Mouse (Mus musculus) limb, embryonic 14.5 days (tissue): Measurements from ENCODE around the gene Gm3250. TPM values are rescaled to one million over a fixed set of nuclear protein-coding genes. Genes with fewer than 3 reads are reported as not detected.
"Not testable (repeated sequence)": the region's sequence is repeated elsewhere in the genome, so short reads cannot be mapped to it uniquely, and the experiment has no call there.

Experiments used
- ATAC-seq: fragments of 200-750 bp; cut with Nextera tagmentation; 2 replicates; pipeline ENCODE4 v1.8.0; 2017; ENCODE audit warnings: low read depth, moderate number of reproducible peaks, moderate TSS enrichment; ENCODE audit not compliant: low FRiP score
- DNase-seq: peaks from one replicate; pipeline ENCODE4 v3.0.0-alpha.2; 2015; ENCODE audit warnings: low spot score
- H3K27ac ChIP-seq: fragments of 300-500 bp; sonication (generic); replicated peaks from 2 replicates; pipeline ENCODE4 v1.5.1; 2014; ENCODE audit warnings: low read depth, mild to moderate bottlenecking, low read length, moderate library complexity, mixed read lengths
- H3K27me3 ChIP-seq: fragments of 300-500 bp; sonication (generic); 2 replicates; pipeline ENCODE4 v1.6.1; 2014; ENCODE audit warnings: low read length, mixed read lengths; ENCODE audit not compliant: control insufficient read depth, insufficient read depth
- H3K36me3 ChIP-seq: fragments of 300-500 bp; sonication (generic); 2 replicates; pipeline ENCODE4 v1.6.1; 2014; ENCODE audit warnings: mild to moderate bottlenecking, low read length, moderate library complexity, mixed read lengths; ENCODE audit not compliant: control insufficient read depth, insufficient read depth
- H3K4me1 ChIP-seq: fragments of 300-500 bp; sonication (generic); 2 replicates; pipeline ENCODE4 v1.6.1; 2014; ENCODE audit warnings: antibody characterized with exemption, low read length, mixed read lengths; ENCODE audit not compliant: control insufficient read depth, insufficient read depth
- H3K4me2 ChIP-seq: fragments of 300-500 bp; sonication (generic); replicated peaks from 2 replicates; pipeline ENCODE4 v1.6.1; 2014; ENCODE audit warnings: low read depth, mild to moderate bottlenecking, low read length, moderate library complexity; ENCODE audit not compliant: severe bottlenecking
- H3K4me3 ChIP-seq: fragments of 300-500 bp; sonication (generic); replicated peaks from 2 replicates; pipeline ENCODE4 v1.5.1; 2014; ENCODE audit warnings: low read length
- H3K9ac ChIP-seq: fragments of 300-500 bp; sonication (generic); 2 replicates; pipeline ENCODE4 v1.6.1; 2014; ENCODE audit warnings: mild to moderate bottlenecking, low read depth, low read length, moderate library complexity; ENCODE audit not compliant: severe bottlenecking
- H3K9me3 ChIP-seq: fragments of 300-500 bp; sonication (generic); 2 replicates; pipeline ENCODE4 v1.6.1; 2016; ENCODE audit warnings: low read length; ENCODE audit not compliant: control insufficient read depth
- POLR2A ChIP-seq: fragments of 200-500 bp; IDR thresholded peaks from 2 replicates; pipeline ENCODE4 v1.8.0; 2012; ENCODE audit warnings: inconsistent platforms, mild to moderate bottlenecking, moderate library complexity, borderline replicate concordance; ENCODE audit not compliant: insufficient read depth, insufficient read length; ENCODE audit errors: extremely low read depth
- WGBS: fragments of 180-500 bp; shearing (Covaris S2); extraction: QIAGEN DNeasy Blood & Tissue Kit; methylation state at CpG from one replicate; pipeline ENCODE4 v1.1.7; 2014; 5-methylcytosine and 5-hydroxymethylcytosine counted together
- polyA plus RNA-seq, 2 experiments: library from polyadenylated mRNA; depleted of rRNA in 1 of 2; stranded (reverse) in 1 of 2; unstranded in 1 of 2; fragments of >200 nt; fragmentation: Nextera tagmentation in 1 of 2; extraction: Ambion mirVana in 1 of 2; gene quantifications; 2 replicates each; pipeline versions ENCODE4 v1.2.1 to v1.2.3; 2012 to 2014

Gene Gm3250
- polyA plus RNA-seq, 2 experiments = not detected

DNA sequence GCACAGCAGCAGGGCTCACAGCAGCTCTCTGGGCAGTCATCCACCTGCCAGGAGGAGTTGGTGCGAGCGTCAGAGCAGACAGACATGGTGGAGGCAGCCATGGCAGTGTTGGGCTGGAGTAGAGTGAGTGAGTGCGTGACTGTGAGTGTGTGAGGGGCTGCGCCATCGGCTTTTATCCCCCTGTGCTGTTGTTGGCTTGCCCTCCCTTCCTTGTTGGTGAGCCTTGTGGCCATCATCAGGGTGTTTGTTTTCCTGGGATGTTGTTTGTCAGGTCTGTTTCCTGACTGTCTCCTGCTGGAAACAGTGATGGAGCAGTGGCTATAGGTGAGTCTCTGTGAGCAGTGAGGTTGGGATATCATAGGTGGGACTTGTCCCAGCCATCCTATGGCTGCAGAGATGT is 29.4 kb upstream of the Gm3250 start, which contains the start of gene Gm9507:
Gene Gm9507, minus strand, starts transcription at position 101 of the 400 bp plus-strand sequence.
- TF ChIP-seq POLR2A = no peak
- Histone ChIP-seq H3K9me3 (no peaks in the 10 kb centered on the region), H3K4me1 (no peaks in the 10 kb centered on the region), H3K4me3 (no peak within 1 kb of the TSS), H3K9ac (no peak within 1 kb of the TSS), H3K36me3 (no peaks in the 10 kb centered on the region), H3K4me2 (no peak within 1 kb of the TSS), H3K27me3 (no peaks in the 10 kb centered on the region), H3K27ac (no peak within 1 kb of the TSS)
- DNase-seq = no peak
- no peak for ATAC-seq
- 75% methylated on average over 3 of the region's 5 CpGs for WGBS

GRCm38 (mm10) chr10:77804095-77804494 is 21.8 kb upstream of the Gm3250 start:
- Histone ChIP-seq H3K4me3 (no peak overlapping the region), H3K36me3 (no peaks in the 10 kb centered on the region), H3K4me2 (no peak overlapping the region), H3K27me3 (no peaks in the 10 kb centered on the region), H3K9ac (no peak overlapping the region), H3K9me3 (no peaks in the 10 kb centered on the region), H3K27ac (no peak overlapping the region), H3K4me1 (peaks cover 3% of the 10 kb centered on the region; the same call in 1 of the 2 replicates)
- TF ChIP-seq POLR2A = no peak
- no peak for ATAC-seq
- 80% methylated on average over 3 of the region's 3 CpGs for WGBS
- DNase-seq = no peak

DNA sequence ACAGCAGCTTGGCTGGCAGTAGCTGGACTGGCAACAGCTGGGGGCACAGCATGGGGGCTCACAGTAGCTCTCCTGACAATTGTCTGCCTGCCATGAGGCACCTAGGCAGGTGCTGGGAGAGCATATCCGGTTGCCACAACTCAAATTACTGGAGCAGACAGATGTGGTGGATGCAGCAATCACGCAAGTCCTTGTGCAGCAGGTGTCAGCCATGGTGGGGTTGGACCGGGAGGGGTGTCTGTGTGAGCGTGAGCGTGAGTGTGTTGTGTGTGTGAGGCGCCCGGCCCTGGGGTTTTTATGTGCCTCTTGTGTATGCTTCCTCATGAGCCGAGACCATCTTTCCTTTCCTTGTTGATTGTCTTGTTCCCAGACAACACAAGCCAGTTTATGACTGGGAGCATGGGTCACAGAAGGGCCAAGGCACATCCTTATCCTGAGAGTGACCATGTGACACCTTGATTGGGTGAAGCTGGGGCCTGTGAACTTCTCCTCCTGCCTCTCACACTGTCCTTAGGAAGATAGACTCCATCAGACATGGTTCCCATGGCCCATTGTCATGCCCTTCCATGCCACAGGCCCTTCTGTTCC is 16.7 kb upstream of the Gm3250 start, which contains the start of gene Gm19668:
Gene Gm19668, minus strand, starts transcription at position 213 of the 588 bp plus-strand sequence.
- Histone ChIP-seq H3K36me3 (no peaks in the 10 kb centered on the region), H3K9ac (no peak within 1 kb of the TSS), H3K27ac (no peak within 1 kb of the TSS), H3K4me1 (peaks cover 6% of the 10 kb centered on the region; the same call in 1 of the 2 replicates), H3K4me3 (no peak within 1 kb of the TSS), H3K27me3 (no peaks in the 10 kb centered on the region), H3K9me3 (no peaks in the 10 kb centered on the region), H3K4me2 (no peak within 1 kb of the TSS)
- TF ChIP-seq POLR2A = no peak
- WGBS = 39% methylated on average over 8 of the region's 8 CpGs
- ATAC-seq (peak; percentile 73), DNase-seq (no peak)

GRCm38 (mm10) chr10:77798164-77798920 is 16.0 kb upstream of the Gm3250 start:
- H3K36me3 ChIP-seq, DNase-seq, H3K4me3 ChIP-seq, H3K27ac ChIP-seq, H3K27me3 ChIP-seq, ATAC-seq, H3K4me1 ChIP-seq, H3K4me2 ChIP-seq, H3K9me3 ChIP-seq, H3K9ac ChIP-seq: not testable (repeated sequence)
- WGBS = 53% methylated on average over 2 of the region's 3 CpGs

DNA sequence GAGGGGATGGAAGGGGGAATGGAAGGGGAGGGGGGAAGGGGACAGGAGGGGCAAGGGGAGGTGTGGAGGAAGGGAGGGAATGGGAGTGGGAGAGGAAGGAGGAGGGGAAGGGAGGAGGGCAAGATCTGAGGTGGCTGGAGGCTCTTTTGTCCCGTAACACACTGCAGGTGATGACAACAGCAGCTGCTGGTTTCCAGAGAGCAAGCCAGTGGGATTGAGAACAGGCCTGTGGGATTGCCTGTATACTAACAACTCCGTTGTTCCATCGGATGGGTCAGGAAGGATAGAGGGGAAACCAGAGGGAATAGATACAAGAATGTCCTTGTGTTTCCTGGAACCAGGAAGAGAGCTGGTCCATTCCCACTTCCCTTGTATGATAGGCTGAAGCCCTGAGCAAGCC is 15.3 kb upstream of the Gm3250 start:
- H3K4me1 ChIP-seq = peaks cover 6% of the 10 kb centered on the region; the same call in 1 of the 2 replicates
- H3K9me3 ChIP-seq = no peaks in the 10 kb centered on the region
- no peaks in the 10 kb centered on the region for H3K27me3 ChIP-seq
- TF ChIP-seq POLR2A = no peak
- H3K4me2 ChIP-seq = no peak overlapping the region
- DNase-seq (no peak), ATAC-seq (no peak)
- H3K9ac ChIP-seq = no peak overlapping the region
- WGBS = 12% methylated on average over 3 of the region's 3 CpGs
- no peaks in the 10 kb centered on the region for H3K36me3 ChIP-seq
- H3K27ac ChIP-seq = no peak overlapping the region
- H3K4me3 ChIP-seq = no peak overlapping the region
